Mouse (Mus musculus): ENCODE data around the gene Chrnb4.

GRCm38 (mm10) chr9:55041389-55041788 lies 7.2 kb downstream of the Chrnb4 start:
- TF ChIP-seq POLR2A (IDR thresholded peaks at IDR 0.05; ENCODE audit: low read depth, low read length), result no peak
- TF ChIP-seq ZNF384 (IDR thresholded peaks at IDR 0.05; ENCODE audit: low read depth, low read length), result no peak
- no peak for TF ChIP-seq HCFC1 (IDR thresholded peaks at IDR 0.05; ENCODE audit: low read depth, low read length)
- TF ChIP-seq CTCF (conservative IDR thresholded peaks at IDR 0.05 in 1 of 2, IDR thresholded peaks at IDR 0.05 in 1 of 2; ENCODE audit: low read depth in 2 of 2, low read length in 2 of 2), result no peak
- TF ChIP-seq ZC3H11A (IDR thresholded peaks at IDR 0.05; ENCODE audit: low read depth, low read length), result no peak
- no peak for TF ChIP-seq SMC3 (IDR thresholded peaks at IDR 0.05; ENCODE audit: low read depth, low read length)
- TF ChIP-seq GABPA (IDR thresholded peaks at IDR 0.05; ENCODE audit: insufficient replicate concordance, low read depth, low read length), result no peak
- no peak for TF ChIP-seq MAZ (IDR thresholded peaks at IDR 0.05; ENCODE audit: low read depth, low read length)

All from CH12.LX (cell line).